Mouse (Mus musculus) left cerebral cortex, postnatal 36 days (tissue): ENCODE data around the gene Ajm1. TPM values are rescaled to one million over a fixed set of nuclear protein-coding genes. Genes with fewer than 3 reads are reported as not detected.

Experiments
- DNase-seq, 2 experiments: peaks; one replicate each; pipeline ENCODE4 v3.0.0; 2021 to 2022; ENCODE audit warnings: low spot score in 2 of 2, mixed read lengths in 1 of 2
- intact Hi-C: fragments of 180-260 bp; cut with DNase I; formaldehyde crosslinking; loops from one replicate; pipeline ENCODE4 v1.15.1; 2025
- total RNA-seq, 2 experiments: library from RNA; stranded (reverse); gene quantifications; 2 replicates each; pipeline ENCODE4 v1.2.3; 2021

Gene Ajm1
- total RNA-seq = 100 to 1,000 TPM in 1 of 2 experiments, 10 to 100 TPM in 1; 99.8 to 110 TPM

DNA sequence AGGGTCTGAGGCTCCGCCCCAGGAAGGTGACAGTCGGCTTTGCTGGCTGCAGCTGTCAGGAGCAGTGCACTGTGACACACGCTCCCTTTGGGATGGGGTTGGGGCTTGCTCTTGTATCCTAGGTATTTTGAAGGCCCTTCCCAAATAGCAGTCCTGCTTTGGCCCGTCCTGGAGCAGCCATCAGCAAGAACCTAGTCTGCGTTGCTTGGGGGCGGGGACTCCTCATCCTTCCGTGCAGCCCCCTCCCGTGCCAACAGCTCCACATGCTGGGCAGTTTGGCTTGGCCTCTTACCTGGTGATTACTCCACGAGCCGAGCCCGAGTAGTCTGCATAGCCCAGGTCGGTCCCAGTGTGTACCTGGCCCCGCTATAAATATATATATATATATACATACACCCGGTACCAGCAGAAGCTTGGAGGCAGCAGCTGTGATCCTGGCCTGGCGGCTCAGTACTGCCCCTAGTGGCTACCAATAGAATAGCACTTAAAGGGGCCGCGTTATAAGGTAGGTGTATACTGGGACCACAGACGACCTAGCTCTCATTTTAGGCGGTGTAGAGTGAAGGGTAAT lies at the start of gene Ajm1:
Gene Ajm1 (minus strand): TSS at position 464 of the 571 bp plus-strand sequence.
- DNase-seq = peak; percentile 79 to 82
- intact Hi-C loops = no loop called here

DNA sequence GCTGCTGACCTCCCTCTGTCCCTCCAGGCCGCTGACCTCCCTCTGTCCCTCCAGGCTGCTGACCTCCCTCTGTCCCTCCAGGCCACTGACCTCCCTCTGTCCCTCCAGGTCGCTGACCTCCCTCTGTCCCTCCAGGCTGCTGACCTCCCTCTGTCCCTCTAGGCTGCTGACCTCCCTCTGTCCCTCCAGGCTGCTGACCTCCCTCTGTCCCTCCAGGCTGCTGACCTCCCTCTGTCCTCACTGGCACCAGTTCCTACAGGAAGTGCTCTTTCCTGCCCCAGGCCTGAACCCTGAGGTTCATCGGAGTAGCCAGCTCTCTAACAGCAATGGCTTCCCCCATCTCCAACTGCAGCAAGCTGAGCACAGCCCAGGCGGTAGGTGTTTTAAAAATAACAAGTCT lies 47.2 kb upstream of the Ajm1 start:
- intact Hi-C loops = no loop called here
- no peak for DNase-seq

DNA sequence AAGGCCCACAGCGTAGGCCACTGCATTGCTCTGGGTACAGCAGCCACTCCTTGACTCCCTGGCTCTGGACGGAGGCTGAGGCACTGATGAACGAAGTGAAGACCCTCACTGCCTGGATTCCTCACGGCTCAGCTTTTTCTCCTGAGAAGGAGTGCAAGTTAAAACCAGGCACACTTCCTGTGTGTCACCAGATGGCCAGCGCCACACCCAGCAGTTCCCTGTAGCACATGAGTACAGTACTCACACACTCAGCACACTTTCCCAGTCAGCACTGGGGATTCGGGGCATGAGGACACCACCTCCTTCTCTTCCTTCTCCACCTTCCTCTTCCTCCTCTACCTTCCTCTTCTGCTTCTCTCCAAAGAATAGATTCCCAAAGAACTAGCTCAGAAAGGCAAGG lies 46.3 kb upstream of the Ajm1 start, which contains the start of gene Fcna:
Gene Fcna (minus strand): TSS at position 220 of the 400 bp plus-strand sequence.
- intact Hi-C loops = no loop called here
- no peak for DNase-seq

DNA sequence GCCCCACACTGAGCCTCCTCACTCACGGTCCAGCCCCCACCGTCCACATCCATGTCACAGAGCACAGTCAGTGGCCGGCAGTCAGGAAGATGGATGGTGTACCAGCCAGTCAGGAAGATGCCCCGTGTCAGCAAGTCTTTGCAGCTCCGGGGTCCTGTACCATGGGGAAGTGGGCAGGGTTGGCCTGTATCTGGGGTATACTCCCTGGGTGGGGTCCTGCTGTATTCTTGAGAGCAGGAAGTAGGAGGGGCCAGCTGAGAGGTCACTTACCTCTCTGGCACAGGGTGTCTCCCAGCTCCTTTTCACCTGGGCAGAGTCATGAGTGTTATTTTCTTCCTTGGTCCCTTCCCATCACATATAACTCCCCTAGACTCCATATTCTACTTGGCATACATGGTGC lies 44.4 kb upstream of the Ajm1 start:
- DNase-seq = no peak
- intact Hi-C loops = no loop called here

DNA sequence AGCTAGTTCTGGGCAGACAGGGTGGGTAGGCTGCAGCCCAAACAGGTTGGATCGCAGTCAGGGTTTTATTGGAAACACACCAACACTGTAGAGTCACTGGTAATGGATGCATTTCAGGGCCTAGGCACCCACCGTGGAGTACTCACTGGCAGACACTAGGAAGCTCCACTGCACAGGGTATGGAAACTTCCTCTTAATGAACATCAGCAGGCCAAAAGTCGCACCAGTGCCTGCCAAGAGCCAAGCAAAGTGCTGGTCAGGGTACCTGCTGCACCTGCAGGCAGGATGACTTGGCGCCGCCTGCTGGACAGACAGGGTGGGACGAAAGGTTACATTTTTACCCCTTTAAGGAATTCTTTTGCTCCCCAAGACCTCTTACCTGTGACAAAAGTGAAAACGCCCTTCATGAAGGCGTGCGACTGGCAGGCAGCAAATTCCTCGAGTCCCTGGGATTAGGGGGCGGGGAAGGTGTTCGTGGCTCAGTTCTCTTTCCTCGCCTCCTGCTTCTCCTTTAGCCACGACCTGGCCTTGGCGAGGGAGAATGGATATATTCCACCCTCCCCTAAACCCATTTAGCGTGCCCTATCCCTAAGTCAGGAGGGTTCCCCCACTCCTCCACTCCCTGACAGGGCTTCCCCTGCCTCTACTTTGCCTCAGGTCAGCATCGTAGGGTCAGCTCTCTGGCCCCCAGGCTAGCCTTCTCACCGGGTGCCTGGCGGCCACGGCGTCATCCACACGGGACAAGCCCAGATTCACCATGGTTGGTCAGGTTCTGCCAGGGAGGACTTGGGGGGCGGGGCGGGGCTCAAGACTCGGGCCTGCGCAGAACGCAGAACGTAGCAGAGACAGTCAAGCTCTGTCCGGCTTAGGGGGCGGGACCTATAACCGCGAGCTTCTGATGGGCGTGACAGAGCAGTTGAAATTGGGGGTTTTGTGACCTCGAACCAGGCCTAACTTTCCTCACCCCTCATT lies 40.0 kb upstream of the Ajm1 start, which contains the start of gene Tmem141:
Gene Tmem141 (minus strand): TSS at position 777 of the 972 bp plus-strand sequence.
- DNase-seq = peak; percentile 82 to 84
- intact Hi-C loops = no loop called here

DNA sequence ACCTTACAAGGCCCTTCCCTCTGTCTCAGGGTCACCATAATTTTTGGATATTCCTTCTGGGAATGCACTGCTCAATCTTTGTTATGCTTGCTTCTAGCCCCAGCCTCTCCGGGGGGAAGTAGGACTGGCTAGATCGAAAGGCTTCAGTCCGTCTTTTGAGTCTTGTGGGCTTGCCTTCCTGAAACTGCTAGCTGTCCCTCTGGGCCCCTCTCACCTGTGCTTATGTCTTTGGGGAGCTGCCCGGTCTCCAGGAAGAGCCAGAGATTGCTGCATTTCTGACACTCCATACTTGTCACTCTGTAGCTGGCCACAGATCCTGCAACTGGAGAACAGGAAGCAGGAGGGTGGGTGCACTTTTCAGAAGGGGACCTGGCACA lies 39.3 kb upstream of the Ajm1 start:
- intact Hi-C loops = no loop called here
- no peak for DNase-seq

DNA sequence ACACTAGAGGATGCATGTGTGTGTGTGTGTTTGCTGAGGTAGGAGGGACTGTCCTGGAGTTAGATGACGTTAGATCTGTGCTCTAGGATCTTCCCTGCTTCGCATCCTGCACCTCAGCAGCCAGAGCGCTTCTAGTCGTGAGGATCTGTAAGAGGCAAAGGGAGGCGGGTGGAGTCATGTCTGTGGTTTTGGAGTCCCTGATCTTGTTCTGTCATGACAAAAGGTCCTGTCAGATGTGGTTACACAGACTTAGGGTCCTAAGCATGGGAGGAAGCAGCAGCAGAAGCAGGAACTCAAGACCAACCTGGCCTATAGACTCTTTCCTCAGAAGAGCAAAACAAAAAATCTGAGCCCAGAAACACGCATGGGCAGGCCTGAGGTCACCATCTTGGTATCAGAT lies 38.8 kb upstream of the Ajm1 start:
- intact Hi-C loops = no loop called here
- no peak for DNase-seq

DNA sequence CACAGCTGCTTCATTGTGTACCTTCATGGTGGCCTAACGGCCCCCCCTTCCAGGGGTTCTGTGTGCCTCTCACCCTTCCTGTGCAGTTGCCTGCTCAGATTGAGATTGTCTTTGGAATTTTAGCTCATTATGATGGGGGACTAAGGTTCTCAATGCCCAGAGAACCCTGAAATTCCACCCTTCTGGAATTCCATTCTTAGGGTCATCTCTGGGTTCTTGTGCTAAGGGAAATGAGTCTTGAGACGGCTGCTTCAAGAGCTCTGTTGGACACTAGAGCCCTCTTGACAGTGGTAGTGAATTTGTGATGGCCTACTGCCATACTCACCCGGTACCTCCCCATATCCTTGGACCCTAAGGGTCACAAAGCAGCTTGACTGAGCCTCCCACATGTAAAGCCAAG lies 36.0 kb upstream of the Ajm1 start, which contains the start of gene Ccdc183:
Gene Ccdc183 (minus strand): TSS at position 101 of the 400 bp plus-strand sequence.
- DNase-seq = no peak
- intact Hi-C loops = no loop called here

DNA sequence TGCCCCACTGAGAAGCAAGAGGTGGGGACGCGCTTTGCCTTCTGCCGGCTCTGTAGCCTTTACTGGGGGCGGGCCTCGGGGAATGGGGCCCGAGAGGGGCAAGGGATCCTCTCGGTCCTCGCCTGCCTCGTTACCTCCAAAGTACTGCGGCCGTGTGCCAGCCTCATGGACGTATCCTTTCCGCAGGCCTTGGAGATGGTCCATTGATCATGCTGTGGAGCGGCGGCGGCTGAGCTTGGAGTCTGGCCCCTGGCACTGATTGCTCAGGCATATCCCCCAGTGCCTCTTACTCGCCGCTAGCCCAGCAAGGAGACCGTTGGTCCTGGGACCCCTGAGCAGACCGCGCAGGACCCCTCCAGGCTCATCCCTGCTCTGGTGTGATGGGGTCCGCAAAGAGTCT lies 34.8 kb upstream of the Ajm1 start:
- intact Hi-C loops = no loop called here

DNA sequence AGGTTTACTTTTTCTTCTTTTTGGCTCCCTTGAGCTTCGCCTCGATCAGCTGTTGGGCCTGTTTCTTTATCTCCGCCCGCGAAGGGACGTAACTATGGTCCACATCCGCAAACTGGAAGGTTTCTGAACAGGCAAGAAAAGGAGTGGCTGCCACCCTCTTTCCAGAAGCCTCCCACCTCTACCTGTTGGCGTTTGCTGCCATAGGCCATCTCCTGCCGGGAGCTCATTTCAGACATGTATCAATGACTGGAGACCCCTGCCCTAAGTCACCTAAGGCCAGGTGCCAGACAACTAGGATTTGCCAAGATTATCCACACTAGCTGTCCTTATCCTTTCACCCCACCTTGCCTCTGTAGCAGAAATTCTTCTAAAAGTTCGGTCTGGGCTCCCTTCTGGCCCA lies 27.1 kb upstream of the Ajm1 start:
- intact Hi-C loops = no loop called here

More for the DNA sequence above, 34.8 kb upstream of the Ajm1 start:
- DNase-seq = no peak

DNA sequence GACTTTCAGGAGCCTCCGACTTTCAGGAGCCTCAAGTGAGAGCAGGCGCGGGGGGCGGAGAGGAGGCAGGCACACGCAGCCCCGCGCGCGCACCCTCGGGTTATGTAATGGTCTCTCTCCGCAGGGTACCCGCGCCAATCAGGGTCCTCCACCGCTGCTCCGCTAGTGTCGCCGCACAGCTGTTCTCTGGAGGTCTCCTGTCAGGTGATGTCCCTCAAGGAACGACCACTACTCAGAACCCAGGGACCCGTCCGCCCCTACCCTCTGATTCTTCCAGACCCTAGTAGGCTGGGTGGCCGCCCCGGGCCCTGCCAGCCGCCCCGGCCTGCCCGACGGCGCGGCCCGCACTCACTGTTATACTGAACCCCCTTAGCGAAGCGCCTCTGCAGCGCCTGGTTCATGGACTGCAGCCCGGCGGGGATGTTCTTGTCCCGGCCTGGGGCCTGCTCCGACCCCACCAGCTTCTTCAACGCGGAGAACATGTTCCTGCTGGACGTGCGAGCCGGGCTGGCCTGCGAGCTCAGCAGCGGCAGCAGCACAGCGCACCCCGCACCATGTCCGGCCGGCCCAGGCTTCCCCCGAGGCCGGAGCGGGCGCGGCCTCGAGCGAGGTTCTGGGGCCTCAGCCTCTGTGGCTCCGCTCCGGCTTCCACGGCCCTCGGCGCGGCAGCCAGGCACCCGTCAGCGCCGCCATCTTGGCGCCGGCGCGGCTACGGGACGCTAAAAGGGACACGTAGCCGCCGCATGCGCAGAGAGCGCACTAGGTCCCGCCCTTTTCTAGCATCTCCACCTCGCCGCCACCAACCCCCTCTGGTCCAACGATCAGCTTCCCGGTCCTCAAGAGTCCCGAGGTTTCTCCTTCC lies 26.4 kb upstream of the Ajm1 start, which contains the start of gene Rabl6:
Gene Rabl6 (minus strand): TSS at position 761 of the 862 bp plus-strand sequence.
- peak; percentile 91 to 94 for DNase-seq
- intact Hi-C loops = no loop called here

More for the DNA sequence above, 27.1 kb upstream of the Ajm1 start:
- no peak for DNase-seq

DNA sequence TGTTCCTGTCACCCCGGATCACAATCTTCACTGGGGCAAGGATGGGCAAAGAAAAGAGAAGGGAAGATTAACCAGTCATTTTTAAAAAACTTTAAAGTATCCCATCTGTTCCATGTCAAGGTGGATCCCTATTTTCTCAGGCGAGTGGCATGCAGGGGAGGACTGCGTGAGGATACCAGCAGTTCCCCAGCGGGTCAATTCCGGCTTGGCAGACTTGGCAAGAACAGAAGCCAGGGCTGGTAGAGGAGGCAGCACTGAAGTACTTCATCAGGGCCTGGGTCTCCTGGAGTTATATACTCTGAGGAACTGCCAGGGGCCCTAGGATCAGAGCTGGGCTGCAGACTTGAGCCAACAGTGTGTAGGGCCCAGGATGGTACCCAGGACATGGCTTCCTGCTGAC lies 21.0 kb upstream of the Ajm1 start:
- intact Hi-C loops = no loop called here
- DNase-seq = no peak

DNA sequence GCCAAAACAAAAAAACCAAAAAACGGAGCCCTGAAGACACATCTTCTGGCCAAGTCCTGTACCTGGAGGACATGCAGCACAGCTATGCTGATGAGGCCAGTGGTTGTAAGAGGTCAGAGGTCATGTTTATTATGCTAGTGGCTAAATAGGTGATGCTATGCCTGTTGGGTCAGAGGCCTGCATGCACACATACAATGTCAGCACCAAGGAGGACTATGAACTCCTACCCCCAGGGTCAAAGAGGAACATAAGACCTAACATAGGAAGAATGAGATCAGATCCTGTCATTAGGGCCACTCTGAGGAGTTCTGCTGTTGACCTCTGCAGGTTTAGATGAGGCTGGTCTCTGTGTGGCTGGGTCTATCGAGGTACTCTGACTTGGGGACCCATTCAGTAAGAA lies 18.5 kb upstream of the Ajm1 start:
- intact Hi-C loops = no loop called here
- no peak for DNase-seq

DNA sequence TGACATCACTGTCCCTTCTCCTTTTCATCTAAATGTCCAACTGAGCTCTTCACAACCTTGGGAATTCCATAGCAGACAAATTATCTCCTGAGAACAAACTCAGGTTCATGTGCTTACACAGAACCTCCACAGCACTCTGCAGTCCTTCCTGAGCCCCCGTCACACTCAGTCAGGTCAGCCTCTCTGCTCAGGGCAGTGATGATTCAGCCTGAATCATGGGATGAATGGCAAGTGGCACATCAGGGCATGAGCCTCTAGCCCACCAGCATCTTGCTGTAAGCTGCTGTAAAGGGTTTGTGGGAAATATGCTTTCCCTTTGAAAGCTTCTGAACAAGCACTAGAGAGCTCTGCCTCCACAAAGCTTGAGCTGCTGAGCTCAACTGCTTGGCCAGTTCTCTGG lies 17.2 kb upstream of the Ajm1 start:
- DNase-seq = no peak
- intact Hi-C loops = no loop called here

DNA sequence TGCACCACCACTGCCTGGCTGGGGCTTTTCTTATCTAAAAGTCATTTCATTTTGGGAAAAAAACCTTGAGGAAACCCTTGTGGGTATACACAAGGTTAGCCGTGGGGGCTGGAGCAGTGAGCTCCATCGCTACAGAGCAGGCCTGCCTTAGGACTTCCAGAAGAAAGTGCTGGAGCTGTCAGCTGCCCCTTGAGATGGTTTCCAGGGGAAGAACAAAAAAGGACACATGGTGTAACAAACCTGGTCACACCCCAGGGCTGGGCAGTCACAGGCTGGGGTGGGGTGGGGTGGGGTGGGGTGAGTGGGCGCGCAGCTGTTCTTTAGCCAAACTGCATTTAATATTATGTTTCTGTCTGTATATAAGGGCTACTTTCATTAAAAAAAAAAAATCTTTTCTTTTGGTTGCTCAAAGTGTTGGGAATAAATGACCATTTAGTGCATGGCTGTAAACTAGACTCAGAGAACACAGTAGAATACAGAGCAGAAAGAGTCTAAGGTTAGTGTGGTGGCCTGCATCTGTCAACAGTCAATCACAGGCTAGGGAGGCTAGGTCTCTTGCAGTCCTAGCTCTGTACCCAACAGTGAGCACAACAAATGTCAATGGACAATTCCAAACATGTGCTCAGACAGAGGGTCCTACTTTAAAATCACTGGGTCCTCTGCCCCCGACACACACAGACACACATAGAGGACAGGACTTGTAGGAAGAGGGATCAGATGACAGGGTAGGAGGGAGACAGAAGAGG lies 15.4 kb upstream of the Ajm1 start:
- intact Hi-C loops = no loop called here
- DNase-seq = no peak

DNA sequence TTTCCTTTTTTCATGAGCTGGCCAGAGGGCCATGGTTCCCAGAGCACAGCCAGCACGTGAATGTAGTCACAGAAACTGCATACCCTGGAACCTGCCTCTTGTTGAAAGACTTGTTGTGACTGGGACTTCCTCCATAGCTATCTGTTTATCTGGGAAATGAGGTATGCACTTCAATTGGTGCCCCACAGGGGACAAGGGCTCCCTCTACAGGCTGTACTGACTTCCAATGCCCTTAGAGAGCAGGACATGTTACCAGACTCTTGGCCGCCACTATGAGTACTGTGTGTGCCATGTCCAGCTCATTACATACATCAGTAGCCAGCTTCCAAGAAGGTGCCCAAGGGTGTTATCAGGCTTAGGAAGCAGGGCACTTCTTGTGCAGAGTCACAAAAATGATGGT lies 10.3 kb upstream of the Ajm1 start:
- no peak for DNase-seq
- intact Hi-C loops = no loop called here

DNA sequence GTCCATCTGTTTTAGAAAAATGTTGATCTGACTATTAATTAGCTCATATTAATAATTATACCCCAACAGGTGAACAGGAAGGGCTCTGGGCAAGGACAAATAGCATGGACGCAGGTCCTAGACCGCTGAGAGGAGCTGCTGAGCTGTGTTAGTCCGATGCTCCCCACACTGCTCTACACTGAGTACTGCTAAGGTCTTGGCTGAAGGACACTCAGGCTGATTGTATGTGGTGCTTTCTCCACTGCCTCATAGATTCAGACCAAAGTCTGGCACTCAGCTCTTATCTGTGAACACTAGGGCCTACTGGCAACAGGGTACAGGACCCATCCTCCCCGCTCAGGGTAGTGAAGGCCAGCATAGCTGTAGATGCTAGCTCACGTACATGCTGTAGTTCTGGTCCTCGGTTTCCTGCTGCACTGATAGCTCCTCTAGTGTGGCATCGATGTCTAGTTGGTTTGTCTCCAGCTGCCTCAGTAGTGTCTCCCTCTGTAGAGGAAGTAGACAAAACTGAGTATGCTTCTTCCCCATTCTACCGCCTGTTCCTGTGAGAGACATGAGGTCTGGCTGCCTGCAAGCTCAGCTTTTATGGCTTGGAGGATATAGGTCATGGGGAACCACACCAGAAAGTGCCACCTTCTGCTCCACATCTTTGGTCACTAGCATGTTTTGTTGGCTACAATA lies 6.8 kb upstream of the Ajm1 start:
- DNase-seq = no peak
- intact Hi-C loops = no loop called here

DNA sequence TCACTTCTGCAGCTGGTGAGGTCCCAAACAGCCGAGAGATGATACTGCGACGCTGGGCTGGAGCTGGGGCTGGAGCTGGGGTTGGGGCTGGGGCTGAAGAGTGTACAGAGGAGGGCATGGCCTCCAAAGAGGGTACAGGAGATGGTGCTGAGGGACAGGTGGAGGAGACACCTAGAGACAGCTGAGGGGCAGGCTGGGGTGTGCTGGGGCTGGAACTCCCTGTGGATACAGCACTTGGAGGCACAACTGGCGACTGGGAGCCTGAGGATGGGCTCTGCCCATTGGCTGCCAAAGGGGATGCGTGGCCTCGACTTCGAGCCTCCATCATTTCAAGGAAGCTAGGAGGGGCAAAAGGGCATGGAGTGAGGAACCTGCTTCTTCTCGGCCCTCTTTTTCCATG lies 5.7 kb upstream of the Ajm1 start:
- intact Hi-C loops = no loop called here

DNA sequence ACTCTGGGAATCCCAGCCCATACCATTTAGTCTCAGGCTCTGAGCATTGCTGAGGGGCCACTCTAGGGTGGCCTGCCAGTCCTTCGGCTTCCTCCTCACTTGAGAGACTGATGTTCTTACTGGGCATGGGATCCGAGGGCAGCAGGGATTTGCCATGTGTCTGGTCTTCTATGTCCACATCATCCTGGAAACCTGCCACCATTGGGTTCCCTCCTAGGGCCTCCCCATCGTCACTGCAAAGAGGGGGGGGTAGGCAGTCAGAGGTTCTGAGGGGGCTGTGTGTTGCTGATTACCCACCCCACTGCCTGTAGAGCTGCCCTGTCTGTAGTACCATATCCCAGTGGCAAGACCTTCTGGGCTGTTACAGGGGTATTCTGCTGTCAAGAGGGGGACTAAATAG lies 4.0 kb upstream of the Ajm1 start:
- DNase-seq = no peak
- intact Hi-C loops = no loop called here

More for the DNA sequence above, 5.7 kb upstream of the Ajm1 start:
- no peak for DNase-seq
